Mouse (Mus musculus): ENCODE measurements around the gene Cntn5. TPM values are rescaled to one million over a fixed set of nuclear protein-coding genes. Genes with fewer than 3 reads are reported as not detected.

Gene Cntn5
- polyA plus RNA-seq, 1 experiment: 1.6 TPM

DNA sequence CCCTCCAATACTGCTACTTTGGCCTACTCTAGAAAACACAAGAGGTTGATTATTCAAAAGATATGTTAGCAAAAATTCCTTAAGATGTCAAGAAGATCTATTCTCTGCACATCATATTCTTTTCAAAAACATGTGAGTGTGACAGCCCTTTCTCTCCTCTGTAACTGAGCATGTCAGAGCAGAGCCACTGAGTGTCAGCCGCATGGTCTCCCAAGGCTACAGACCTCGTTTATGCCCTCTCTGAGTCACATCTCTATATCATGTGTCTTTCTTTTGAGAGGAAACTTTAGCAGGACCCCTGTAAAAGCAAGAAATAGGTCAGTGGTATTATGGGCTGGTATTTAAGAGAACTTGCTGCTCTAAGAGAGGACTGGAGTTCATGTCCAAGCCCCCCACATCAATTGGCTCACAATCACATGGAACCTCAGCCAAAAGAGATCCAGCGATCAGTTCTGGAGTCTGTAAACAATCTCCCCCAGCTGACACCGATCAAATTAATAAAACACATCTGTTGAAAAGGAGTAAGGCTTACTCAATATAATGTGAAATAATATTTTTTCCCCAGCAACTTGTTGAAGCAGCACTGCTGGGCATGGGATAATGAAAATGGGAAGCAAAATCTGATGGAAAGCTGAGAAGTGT is 433.0 kb downstream of the Cntn5 start:
- DNase-seq: no peak
- Histone ChIP-seq H3K27ac (ENCODE audit: insufficient read depth, low read length) (no peak overlapping the region), H3K4me3 (replicated peaks; ENCODE audit: insufficient read depth, low read depth, low read length) (no peak overlapping the region), H3K27me3 (ENCODE audit: control insufficient read depth, insufficient read depth, low read length) (no peaks in the 10 kb centered on the region), H3K4me1 (ENCODE audit: control insufficient read depth, insufficient read depth, low read length) (no peaks in the 10 kb centered on the region)
- TF ChIP-seq CTCF (IDR thresholded peaks at IDR 0.05; ENCODE audit: borderline replicate concordance, insufficient read depth, low read depth, low read length) (no peak), POLR2A (IDR thresholded peaks at IDR 0.05; ENCODE audit: borderline replicate concordance, insufficient read depth, low read length) (no peak)
- WGBS: 62% methylated on average over 4 of the region's 4 CpGs

- TF ChIP-seq CTCF (IDR thresholded peaks at IDR 0.05; ENCODE audit: borderline replicate concordance, insufficient read depth, low read depth, low read length) (no peak), POLR2A (IDR thresholded peaks at IDR 0.05; ENCODE audit: borderline replicate concordance, insufficient read depth, low read length) (no peak)
- H3K4me3 ChIP-seq (replicated peaks; ENCODE audit: insufficient read depth, low read depth, low read length): no peak overlapping the region
- no peak overlapping the region for H3K27ac ChIP-seq (ENCODE audit: insufficient read depth, low read length)
- no peaks in the 10 kb centered on the region for H3K27me3 ChIP-seq (ENCODE audit: control insufficient read depth, insufficient read depth, low read length)
- H3K4me1 ChIP-seq (ENCODE audit: control insufficient read depth, insufficient read depth, low read length): no peaks in the 10 kb centered on the region
- DNase-seq: no peak
Observed at GRCm38 (mm10) chr9:10464758-10465157, 439.8 kb downstream of the Cntn5 start.

- WGBS: 37% methylated on average over 3 of the region's 3 CpGs
- Histone ChIP-seq H3K4me3 (replicated peaks; ENCODE audit: insufficient read depth, low read depth, low read length) (no peak overlapping the region), H3K27me3 (ENCODE audit: control insufficient read depth, insufficient read depth, low read length) (no peaks in the 10 kb centered on the region), H3K27ac (ENCODE audit: insufficient read depth, low read length) (no peak overlapping the region), H3K4me1 (ENCODE audit: control insufficient read depth, insufficient read depth, low read length) (no peaks in the 10 kb centered on the region)
- TF ChIP-seq CTCF (IDR thresholded peaks at IDR 0.05; ENCODE audit: borderline replicate concordance, insufficient read depth, low read depth, low read length): no peak
- TF ChIP-seq POLR2A (IDR thresholded peaks at IDR 0.05; ENCODE audit: borderline replicate concordance, insufficient read depth, low read length): no peak
- no peak for DNase-seq
Observed at GRCm38 (mm10) chr9:10457900-10458299, 446.7 kb downstream of the Cntn5 start.

- WGBS: 22% methylated on average over 3 of the region's 3 CpGs
- TF ChIP-seq CTCF (IDR thresholded peaks at IDR 0.05; ENCODE audit: borderline replicate concordance, insufficient read depth, low read depth, low read length): no peak
- no peak for TF ChIP-seq POLR2A (IDR thresholded peaks at IDR 0.05; ENCODE audit: borderline replicate concordance, insufficient read depth, low read length)
Observed at GRCm38 (mm10) chr9:10448987-10449563, 455.5 kb downstream of the Cntn5 start.

GRCm38 (mm10) chr9:10447220-10447837 is 457.2 kb downstream of the Cntn5 start:
- Histone ChIP-seq H3K27ac (ENCODE audit: insufficient read depth, low read length) (no peak overlapping the region), H3K27me3 (ENCODE audit: control insufficient read depth, insufficient read depth, low read length) (no peaks in the 10 kb centered on the region), H3K4me3 (replicated peaks; ENCODE audit: insufficient read depth, low read depth, low read length) (no peak overlapping the region), H3K4me1 (ENCODE audit: control insufficient read depth, insufficient read depth, low read length) (no peaks in the 10 kb centered on the region)
- no peak for TF ChIP-seq CTCF (IDR thresholded peaks at IDR 0.05; ENCODE audit: borderline replicate concordance, insufficient read depth, low read depth, low read length)
- TF ChIP-seq POLR2A (IDR thresholded peaks at IDR 0.05; ENCODE audit: borderline replicate concordance, insufficient read depth, low read length): no peak
- DNase-seq: no peak

More at GRCm38 (mm10) chr9:10448987-10449563, 455.5 kb downstream of the Cntn5 start:
- H3K27ac ChIP-seq (ENCODE audit: insufficient read depth, low read length): no peak overlapping the region
- no peaks in the 10 kb centered on the region for H3K4me1 ChIP-seq (ENCODE audit: control insufficient read depth, insufficient read depth, low read length)
- H3K27me3 ChIP-seq (ENCODE audit: control insufficient read depth, insufficient read depth, low read length): no peaks in the 10 kb centered on the region
- no peak overlapping the region for H3K4me3 ChIP-seq (replicated peaks; ENCODE audit: insufficient read depth, low read depth, low read length)
- no peak for DNase-seq

- no peaks in the 10 kb centered on the region for H3K4me1 ChIP-seq (ENCODE audit: control insufficient read depth, insufficient read depth, low read length)
- H3K27ac ChIP-seq (ENCODE audit: insufficient read depth, low read length): no peak overlapping the region
- no peaks in the 10 kb centered on the region for H3K27me3 ChIP-seq (ENCODE audit: control insufficient read depth, insufficient read depth, low read length)
- DNase-seq: no peak
- H3K4me3 ChIP-seq (replicated peaks; ENCODE audit: insufficient read depth, low read depth, low read length): no peak overlapping the region
- no peak for TF ChIP-seq POLR2A (IDR thresholded peaks at IDR 0.05; ENCODE audit: borderline replicate concordance, insufficient read depth, low read length)
Observed at GRCm38 (mm10) chr9:10412075-10412474, 492.5 kb downstream of the Cntn5 start.

GRCm38 (mm10) chr9:10400099-10400498 is 504.5 kb downstream of the Cntn5 start:
- TF ChIP-seq POLR2A (IDR thresholded peaks at IDR 0.05; ENCODE audit: borderline replicate concordance, insufficient read depth, low read length): no peak
- no peak for TF ChIP-seq CTCF (IDR thresholded peaks at IDR 0.05; ENCODE audit: borderline replicate concordance, insufficient read depth, low read depth, low read length)
- 82% methylated on average over 7 of the region's 7 CpGs for WGBS
- no peaks in the 10 kb centered on the region for H3K4me1 ChIP-seq (ENCODE audit: control insufficient read depth, insufficient read depth, low read length)
- no peaks in the 10 kb centered on the region for H3K27me3 ChIP-seq (ENCODE audit: control insufficient read depth, insufficient read depth, low read length)
- H3K4me3 ChIP-seq (replicated peaks; ENCODE audit: insufficient read depth, low read depth, low read length): no peak overlapping the region
- no peak for DNase-seq
- H3K27ac ChIP-seq (ENCODE audit: insufficient read depth, low read length): no peak overlapping the region

- no peaks in the 10 kb centered on the region for H3K4me1 ChIP-seq (ENCODE audit: control insufficient read depth, insufficient read depth, low read length)
- WGBS: 88% methylated on average over 2 of the region's 2 CpGs
Observed at GRCm38 (mm10) chr9:10389863-10390262, 514.7 kb downstream of the Cntn5 start.

More at GRCm38 (mm10) chr9:10389863-10390262, 514.7 kb downstream of the Cntn5 start:
- no peak overlapping the region for H3K4me3 ChIP-seq (replicated peaks; ENCODE audit: insufficient read depth, low read depth, low read length)
- DNase-seq: no peak
- no peak for TF ChIP-seq CTCF (IDR thresholded peaks at IDR 0.05; ENCODE audit: borderline replicate concordance, insufficient read depth, low read depth, low read length)
- no peak for TF ChIP-seq POLR2A (IDR thresholded peaks at IDR 0.05; ENCODE audit: borderline replicate concordance, insufficient read depth, low read length)
- no peak overlapping the region for H3K27ac ChIP-seq (ENCODE audit: insufficient read depth, low read length)
- no peaks in the 10 kb centered on the region for H3K27me3 ChIP-seq (ENCODE audit: control insufficient read depth, insufficient read depth, low read length)

Measured in cerebellum, adult 2 months (tissue).